Mouse (Mus musculus) erythroblast, embryonic 14.5 days (primary cell): ENCODE measurements around the gene Stoml1.

Source experiments
- GATA1 ChIP-seq: IDR thresholded peaks from 2 replicates; pipeline ENCODE4 v1.6.1; 2012; ENCODE audit warnings: low read length, inconsistent platforms, mixed read lengths
- TAL1 ChIP-seq: IDR thresholded peaks from 3 replicates; pipeline ENCODE4 v1.6.1; 2012; ENCODE audit warnings: low read length, inconsistent platforms, mixed read lengths

- TF ChIP-seq GATA1 (no peak), TAL1 (no peak)
These were observed 39.6 kb upstream of the Stoml1 start for GRCm38 (mm10) chr9:58213377-58213776.
